Mouse (Mus musculus) heart, embryonic 12.5 days (tissue): ENCODE data around the gene Irx5. TPM values are rescaled to one million over a fixed set of nuclear protein-coding genes. Genes with fewer than 3 reads are reported as not detected.

Experiments
- ATAC-seq: fragments of 200-750 bp; cut with Nextera tagmentation; 2 replicates; pipeline ENCODE4 v1.8.0; 2017; ENCODE audit warnings: moderate TSS enrichment, moderate library complexity; ENCODE audit not compliant: insufficient number of reproducible peaks, low FRiP score
- H3K27ac ChIP-seq: fragments of 300-500 bp; sonication (generic); 2 replicates; pipeline ENCODE4 v1.5.1; 2016; ENCODE audit warnings: mild to moderate bottlenecking, moderate library complexity; ENCODE audit not compliant: poor library complexity, severe bottlenecking
- H3K27me3 ChIP-seq: fragments of 300-500 bp; sonication (generic); replicated peaks from 2 replicates; pipeline ENCODE4 v1.6.1; 2016; ENCODE audit warnings: mild to moderate bottlenecking, moderate library complexity
- H3K36me3 ChIP-seq: fragments of 300-500 bp; sonication (generic); 2 replicates; pipeline ENCODE4 v1.6.1; 2016; ENCODE audit warnings: mild to moderate bottlenecking, moderate library complexity
- H3K4me1 ChIP-seq: fragments of 300-500 bp; sonication (generic); replicated peaks from 2 replicates; pipeline ENCODE4 v1.6.1; 2016; ENCODE audit warnings: mild to moderate bottlenecking
- H3K4me2 ChIP-seq: fragments of 300-500 bp; sonication (generic); 2 replicates; pipeline ENCODE4 v1.6.1; 2016; ENCODE audit warnings: mild to moderate bottlenecking, moderate library complexity
- H3K4me3 ChIP-seq: fragments of 300-500 bp; sonication (generic); 2 replicates; pipeline ENCODE4 v1.5.1; 2016; ENCODE audit warnings: mild to moderate bottlenecking
- H3K9ac ChIP-seq: fragments of 300-500 bp; sonication (generic); 2 replicates; pipeline ENCODE4 v1.6.1; 2016; ENCODE audit warnings: mild to moderate bottlenecking, moderate library complexity
- H3K9me3 ChIP-seq: fragments of 300-500 bp; sonication (generic); replicated peaks from 2 replicates; pipeline ENCODE4 v1.6.1; 2016; ENCODE audit warnings: mild to moderate bottlenecking, moderate library complexity
- whole genome bisulfite sequencing: fragments of 180-500 bp; shearing (Covaris S2); methylation state at CpG from one replicate; pipeline ENCODE4 v1.1.7; 2016; 5-methylcytosine and 5-hydroxymethylcytosine counted together
- polyA plus RNA-seq: library from polyadenylated mRNA; unstranded; fragments of >200 nt; fragmentation: Nextera tagmentation; extraction: Ambion mirVana; gene quantifications from 2 replicates; pipeline ENCODE4 v1.2.1, GENCODE M21; 2016

Irx5 gene
- polyA plus RNA-seq, 1 experiment from 2014 or later: 14.3 TPM

DNA sequence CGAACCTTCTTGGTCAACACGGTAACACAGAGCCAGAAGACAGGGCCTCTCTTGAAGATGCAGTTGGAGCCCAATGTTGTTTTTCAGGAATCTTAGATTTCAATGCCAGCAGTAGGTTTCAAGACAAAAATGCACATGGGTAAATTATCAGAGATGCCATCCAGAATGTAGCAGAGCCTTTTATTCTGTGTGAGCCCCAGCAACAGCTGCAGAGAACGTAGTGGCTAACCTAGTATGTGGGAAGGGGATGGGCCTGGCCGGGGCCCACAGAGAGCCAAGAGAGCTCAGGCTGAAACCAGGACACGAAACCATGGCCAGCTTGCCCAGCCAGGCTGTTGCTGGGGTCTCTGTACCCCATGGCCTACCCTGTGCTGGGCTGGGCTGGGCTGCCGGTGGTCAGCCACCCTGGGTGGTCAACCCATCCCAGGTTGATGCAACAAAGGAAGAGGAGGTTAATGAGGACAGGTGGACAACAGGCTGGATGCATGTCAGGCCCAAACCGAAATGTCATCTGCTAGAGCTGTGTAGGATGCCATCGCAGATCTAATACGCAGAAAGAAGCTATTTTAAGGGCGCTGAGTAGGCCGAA, 7.4 kb upstream of the Irx5 start:
- Histone ChIP-seq H3K9me3 (no peaks in the 10 kb centered on the region), H3K9ac (no peak overlapping the region), H3K27ac (peak overlapping the region; percentile 52; the same call in 1 of the 2 replicates), H3K27me3 (0 out of 2 replicates have a peak, but pooled peaks cover 4% of the 10 kb centered on the region), H3K4me1 (peaks cover 28% of the 10 kb centered on the region), H3K4me2 (peak overlapping the region; percentile 2; the same call in 1 of the 2 replicates), H3K4me3 (no peak overlapping the region), H3K36me3 (no peaks in the 10 kb centered on the region)
- no peak for ATAC-seq
- WGBS: 65% methylated on average over 11 of the region's 11 CpGs

DNA sequence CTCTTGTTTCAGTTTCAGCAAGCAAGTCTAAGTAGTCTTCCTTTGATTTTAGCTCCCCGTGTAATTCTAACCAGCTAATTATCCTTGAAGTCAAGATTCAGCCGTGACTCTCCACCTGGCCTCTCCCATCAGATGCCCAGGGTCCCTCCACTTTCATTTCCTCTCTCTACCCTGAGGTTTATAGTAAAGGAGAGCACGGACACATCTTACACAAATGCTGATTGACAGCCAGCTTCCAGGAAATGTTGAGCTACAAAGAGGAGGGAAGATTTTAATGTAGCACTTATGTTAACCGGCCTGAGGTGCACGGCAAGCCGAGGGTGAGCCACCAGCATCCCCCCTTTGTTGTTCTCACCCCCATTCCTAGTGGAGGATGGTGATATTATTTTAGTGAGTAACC, 4.0 kb upstream of the Irx5 start:
- peak overlapping the region; percentile 52 for H3K4me2 ChIP-seq
- peaks cover 27% of the 10 kb centered on the region for H3K4me1 ChIP-seq
- ATAC-seq: no peak
- H3K4me3 ChIP-seq: peak overlapping the region; percentile 65
- H3K9me3 ChIP-seq: no peaks in the 10 kb centered on the region
- H3K27ac ChIP-seq: no peak overlapping the region
- no peaks in the 10 kb centered on the region for H3K36me3 ChIP-seq
- H3K27me3 ChIP-seq: 0 out of 2 replicates have a peak, but pooled peaks cover 6% of the 10 kb centered on the region
- WGBS: 35% methylated on average over 6 of the region's 6 CpGs
- H3K9ac ChIP-seq: peak overlapping the region; percentile 58

DNA sequence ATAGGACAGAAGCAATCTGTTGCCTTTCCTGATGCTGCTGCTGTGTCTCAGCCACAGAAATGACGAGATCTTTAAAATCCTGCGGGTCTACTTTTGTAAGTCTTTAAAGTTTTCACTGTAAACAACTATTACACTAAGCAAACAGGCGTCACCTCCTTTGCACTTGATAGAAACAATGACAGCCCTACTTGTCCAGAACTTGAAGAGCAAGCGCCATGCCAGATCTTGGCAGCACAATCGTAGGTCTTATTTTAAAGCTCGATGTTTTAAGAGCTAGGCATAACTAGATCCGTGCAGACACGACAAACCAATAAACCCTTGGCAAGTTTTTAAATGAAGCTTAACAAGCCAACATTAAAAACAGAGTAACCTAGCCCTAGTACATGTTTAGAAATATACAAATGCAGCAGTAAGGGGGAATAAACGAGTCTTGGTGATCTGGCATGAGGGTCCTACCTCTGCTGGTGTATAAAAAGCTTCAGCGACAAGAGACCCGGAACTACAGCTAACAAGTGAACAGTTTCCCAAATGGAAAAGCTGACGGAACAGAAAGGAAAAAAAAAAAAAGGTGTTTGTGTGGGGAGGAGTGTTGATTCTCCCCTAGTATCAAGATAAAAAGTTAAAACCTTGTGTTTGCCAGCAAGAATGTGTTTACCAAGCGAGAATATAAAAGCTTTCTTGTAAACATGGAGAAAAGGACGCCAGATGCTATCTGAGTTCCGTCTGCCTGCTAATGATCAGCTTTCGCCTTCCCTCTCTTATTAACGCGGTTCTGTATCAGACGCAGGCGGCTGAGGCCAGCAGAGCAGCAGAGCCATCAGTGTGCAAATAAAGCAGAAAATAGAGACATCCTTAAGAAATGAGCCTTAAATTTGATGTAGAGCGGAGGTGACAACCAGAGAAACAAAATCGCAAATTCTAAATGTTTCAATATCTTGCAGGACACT, 2.6 kb upstream of the Irx5 start:
- Histone ChIP-seq H3K4me1 (peaks cover 28% of the 10 kb centered on the region), H3K9ac (peak overlapping the region; percentile 75), H3K36me3 (no peaks in the 10 kb centered on the region), H3K4me2 (peak overlapping the region; percentile 85), H3K4me3 (peak overlapping the region; percentile 65), H3K27ac (peak overlapping the region; percentile 79), H3K27me3 (peaks cover 6% of the 10 kb centered on the region), H3K9me3 (no peaks in the 10 kb centered on the region)
- ATAC-seq: no peak
- WGBS: 4% methylated on average over 22 of the region's 22 CpGs

DNA sequence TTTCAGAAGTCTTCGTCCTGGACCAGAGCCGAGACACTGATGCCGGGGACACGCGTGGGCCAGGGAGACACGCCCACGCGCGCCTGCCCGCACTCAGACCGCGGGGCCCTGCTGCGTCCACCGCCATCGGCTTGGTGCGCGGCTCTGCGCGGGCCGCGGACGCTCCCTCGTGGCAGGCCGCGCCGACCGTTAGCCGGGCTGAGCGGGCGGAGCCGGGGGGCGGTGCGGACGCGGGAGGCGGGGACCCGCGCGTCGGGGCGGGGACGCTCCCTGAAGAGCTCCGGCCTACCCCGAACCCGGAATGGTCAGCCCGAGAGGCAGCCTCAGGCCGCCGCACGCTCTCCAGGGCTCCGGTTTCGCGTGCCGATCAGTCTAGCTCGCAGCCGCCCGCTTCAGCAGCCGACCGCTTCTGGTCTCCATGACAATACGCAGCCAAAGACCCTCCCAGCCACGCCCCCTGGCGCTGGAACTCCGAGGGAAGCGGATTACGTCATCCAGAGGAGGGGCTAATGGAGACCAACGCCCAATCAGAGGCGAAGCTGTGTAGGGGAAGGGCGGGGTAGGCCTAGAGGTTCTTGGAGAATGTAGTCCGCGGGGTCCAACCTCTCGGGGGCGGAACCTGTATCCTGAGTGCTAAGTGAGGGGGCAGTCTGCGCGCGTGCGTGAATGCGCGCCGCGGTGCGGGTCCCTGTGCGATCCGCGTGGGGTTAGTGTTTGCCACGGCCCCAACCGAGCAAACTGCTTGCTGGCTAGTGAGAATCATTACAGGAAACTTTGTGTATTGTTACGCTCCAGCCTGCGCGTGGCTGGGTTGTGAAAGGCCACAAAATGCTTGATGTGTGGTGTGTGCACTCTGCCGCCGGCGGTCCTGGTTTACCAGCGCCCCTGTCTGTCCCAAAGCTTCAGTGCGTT, 1.5 kb upstream of the Irx5 start:
- under 1% methylated on average over 93 of the region's 93 CpGs for WGBS
- peak; percentile 96 for ATAC-seq
- H3K27me3 ChIP-seq: peaks cover 8% of the 10 kb centered on the region
- peak overlapping the region; percentile 85 for H3K4me2 ChIP-seq
- H3K9ac ChIP-seq: peak overlapping the region; percentile 89
- peaks cover 28% of the 10 kb centered on the region for H3K4me1 ChIP-seq
- no peaks in the 10 kb centered on the region for H3K36me3 ChIP-seq
- H3K27ac ChIP-seq: peak overlapping the region; percentile 93
- H3K9me3 ChIP-seq: no peaks in the 10 kb centered on the region
- H3K4me3 ChIP-seq: peak overlapping the region; percentile 65

DNA sequence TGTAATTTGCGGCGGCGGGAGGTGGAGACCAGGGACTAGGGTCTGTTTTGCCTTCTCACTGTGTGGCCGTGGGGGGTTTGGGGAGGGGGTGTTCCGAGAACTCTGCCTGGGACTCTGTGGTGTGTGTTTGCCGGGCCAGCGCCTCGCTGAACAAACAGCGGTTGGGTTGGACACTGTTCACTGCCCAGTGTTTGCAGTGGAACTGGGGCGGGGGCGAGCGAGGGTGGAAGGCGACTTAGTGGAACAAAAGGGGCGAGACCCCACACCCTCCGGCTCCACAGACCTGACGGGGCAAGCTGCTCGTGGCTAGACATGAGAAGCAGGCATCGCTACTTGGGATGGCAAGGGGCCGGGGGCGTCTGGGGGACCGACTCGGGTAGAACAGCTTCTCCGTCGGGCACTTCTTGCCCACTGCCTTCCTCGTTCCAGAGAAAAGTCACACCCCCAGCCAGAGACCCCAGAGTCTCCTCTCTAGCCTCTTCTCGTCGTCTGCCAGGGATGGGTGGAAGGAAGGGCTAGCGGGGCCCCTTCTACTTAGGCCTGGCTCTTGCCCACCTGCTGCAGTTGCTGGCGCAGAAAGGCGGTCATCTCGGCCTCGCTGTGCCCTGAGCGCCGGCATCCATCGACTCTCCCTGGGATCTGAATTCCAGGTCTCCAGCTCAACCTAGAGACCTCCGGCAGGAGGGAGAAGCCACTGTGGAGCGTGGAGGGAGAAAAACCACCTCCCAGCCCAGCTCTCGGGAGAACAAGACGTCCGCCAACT, 631 bp upstream of the Irx5 start:
- peak overlapping the region; percentile 65 for H3K4me3 ChIP-seq
- WGBS: 1% methylated on average over 40 of the region's 40 CpGs
- H3K4me2 ChIP-seq: peak overlapping the region; percentile 85
- ATAC-seq: no peak
- H3K9me3 ChIP-seq: no peaks in the 10 kb centered on the region
- H3K4me1 ChIP-seq: peaks cover 25% of the 10 kb centered on the region
- peaks cover 13% of the 10 kb centered on the region for H3K27me3 ChIP-seq
- peak overlapping the region; percentile 93 for H3K27ac ChIP-seq
- no peaks in the 10 kb centered on the region for H3K36me3 ChIP-seq
- peak overlapping the region; percentile 89 for H3K9ac ChIP-seq

DNA sequence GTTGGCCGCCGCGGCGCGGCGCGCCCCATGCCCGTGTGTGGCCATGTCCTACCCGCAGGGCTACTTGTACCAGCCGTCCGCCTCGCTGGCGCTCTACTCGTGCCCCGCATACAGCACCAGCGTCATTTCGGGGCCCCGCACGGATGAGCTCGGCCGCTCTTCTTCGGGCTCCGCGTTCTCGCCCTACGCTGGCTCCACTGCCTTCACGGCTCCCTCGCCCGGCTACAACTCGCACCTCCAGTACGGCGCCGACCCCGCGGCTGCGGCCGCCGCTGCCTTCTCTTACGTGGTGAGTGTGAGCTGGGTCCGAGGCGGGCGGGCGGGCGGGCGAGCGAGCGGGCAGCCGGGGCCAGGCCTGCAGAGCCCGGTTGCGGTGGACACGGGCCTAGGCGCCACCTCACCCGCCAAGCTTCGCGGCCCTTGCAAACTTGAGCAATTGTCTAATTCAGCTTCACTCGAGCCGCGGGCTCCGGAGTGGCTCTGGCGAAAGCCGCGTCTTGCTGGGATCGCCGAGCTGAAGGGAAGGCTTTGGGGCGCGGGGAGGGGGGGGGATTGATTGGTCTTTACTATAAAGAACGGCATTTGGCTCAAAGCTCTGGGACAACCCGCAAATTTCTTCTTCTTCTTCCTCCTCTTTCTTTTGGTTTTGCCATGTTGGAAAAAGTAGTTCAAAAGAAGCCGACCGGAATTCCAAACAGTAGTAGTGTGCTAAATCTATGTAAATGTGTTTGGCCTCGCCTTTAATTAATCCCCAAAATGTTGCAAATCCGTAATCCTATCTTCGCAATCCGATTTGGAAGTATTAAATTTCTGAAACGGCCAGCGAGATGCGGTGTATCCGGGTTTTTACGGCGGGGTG, 945 bp downstream of the Irx5 start:
- ATAC-seq: no peak
- under 1% methylated on average over 75 of the region's 80 CpGs for WGBS
- peak overlapping the region; percentile 89 for H3K9ac ChIP-seq

DNA sequence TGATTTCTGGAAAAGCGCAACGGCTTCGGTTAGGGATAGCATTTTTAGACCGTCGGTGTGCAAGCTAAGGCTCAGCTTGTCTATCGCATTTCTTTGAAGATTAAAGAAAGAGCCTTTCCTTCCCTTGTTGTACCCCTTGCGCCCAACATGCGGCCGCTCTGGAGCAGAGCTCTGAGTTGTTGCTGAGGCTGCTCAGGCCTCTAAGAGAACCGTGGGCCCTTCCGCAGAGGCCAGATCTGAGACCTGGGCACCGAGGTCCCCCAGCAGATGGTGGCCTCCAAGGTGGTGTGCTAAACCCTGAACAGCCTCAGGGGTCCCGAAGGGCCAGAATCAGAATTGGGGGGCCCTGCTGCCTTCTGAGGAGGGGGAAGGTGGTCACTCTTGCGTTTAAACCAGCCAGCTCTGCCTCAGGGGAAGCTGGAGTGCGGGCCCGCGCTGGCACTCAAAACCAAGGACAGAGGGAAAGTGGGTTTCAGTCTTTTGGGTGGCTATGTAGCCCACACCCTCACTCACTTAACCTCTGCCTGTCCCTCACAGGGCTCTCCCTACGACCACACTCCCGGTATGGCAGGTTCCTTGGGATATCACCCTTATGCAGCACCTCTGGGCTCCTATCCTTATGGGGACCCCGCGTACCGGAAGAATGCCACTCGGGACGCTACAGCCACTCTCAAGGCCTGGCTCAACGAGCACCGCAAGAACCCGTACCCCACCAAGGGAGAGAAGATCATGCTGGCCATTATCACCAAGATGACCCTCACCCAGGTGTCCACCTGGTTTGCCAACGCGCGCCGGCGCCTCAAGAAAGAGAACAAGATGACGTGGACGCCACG, 1.8 kb downstream of the Irx5 start:
- WGBS: 2% methylated on average over 35 of the region's 35 CpGs
- H3K4me3 ChIP-seq: peak overlapping the region; percentile 65
- peak overlapping the region; percentile 89 for H3K9ac ChIP-seq
- peak overlapping the region; percentile 76 for H3K27ac ChIP-seq
- H3K4me2 ChIP-seq: peak overlapping the region; percentile 85
- ATAC-seq: no peak
- H3K27me3 ChIP-seq: peaks cover 26% of the 10 kb centered on the region
- H3K9me3 ChIP-seq: no peaks in the 10 kb centered on the region
- H3K4me1 ChIP-seq: peaks cover 25% of the 10 kb centered on the region
- no peaks in the 10 kb centered on the region for H3K36me3 ChIP-seq

More for the DNA sequence above, 945 bp downstream of the Irx5 start:
- Histone ChIP-seq H3K4me2 (peak overlapping the region; percentile 85), H3K27ac (peak overlapping the region; percentile 95), H3K27me3 (peaks cover 20% of the 10 kb centered on the region), H3K9me3 (no peaks in the 10 kb centered on the region), H3K4me3 (peak overlapping the region; percentile 65), H3K36me3 (no peaks in the 10 kb centered on the region), H3K4me1 (peaks cover 24% of the 10 kb centered on the region)

DNA sequence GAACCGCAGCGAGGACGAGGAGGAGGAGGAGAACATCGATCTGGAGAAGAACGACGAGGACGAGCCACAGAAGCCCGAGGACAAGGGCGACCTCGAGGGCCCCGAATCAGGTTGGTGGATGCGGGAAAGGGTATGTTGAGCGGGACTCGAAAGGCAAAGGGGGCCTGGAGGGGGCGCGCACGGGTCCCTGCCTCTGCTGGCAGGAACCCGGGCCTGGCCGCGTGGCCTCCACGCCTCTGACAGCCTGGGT, 2.3 kb downstream of the Irx5 start:
- peak overlapping the region; percentile 76 for H3K27ac ChIP-seq
- peak overlapping the region; percentile 85 for H3K4me2 ChIP-seq
- peak overlapping the region; percentile 89 for H3K9ac ChIP-seq
- peaks cover 32% of the 10 kb centered on the region for H3K27me3 ChIP-seq
- under 1% methylated on average over 21 of the region's 21 CpGs for WGBS
- H3K36me3 ChIP-seq: no peaks in the 10 kb centered on the region
- no peak for ATAC-seq
- H3K9me3 ChIP-seq: no peaks in the 10 kb centered on the region
- H3K4me3 ChIP-seq: peak overlapping the region; percentile 65
- H3K4me1 ChIP-seq: peaks cover 30% of the 10 kb centered on the region

DNA sequence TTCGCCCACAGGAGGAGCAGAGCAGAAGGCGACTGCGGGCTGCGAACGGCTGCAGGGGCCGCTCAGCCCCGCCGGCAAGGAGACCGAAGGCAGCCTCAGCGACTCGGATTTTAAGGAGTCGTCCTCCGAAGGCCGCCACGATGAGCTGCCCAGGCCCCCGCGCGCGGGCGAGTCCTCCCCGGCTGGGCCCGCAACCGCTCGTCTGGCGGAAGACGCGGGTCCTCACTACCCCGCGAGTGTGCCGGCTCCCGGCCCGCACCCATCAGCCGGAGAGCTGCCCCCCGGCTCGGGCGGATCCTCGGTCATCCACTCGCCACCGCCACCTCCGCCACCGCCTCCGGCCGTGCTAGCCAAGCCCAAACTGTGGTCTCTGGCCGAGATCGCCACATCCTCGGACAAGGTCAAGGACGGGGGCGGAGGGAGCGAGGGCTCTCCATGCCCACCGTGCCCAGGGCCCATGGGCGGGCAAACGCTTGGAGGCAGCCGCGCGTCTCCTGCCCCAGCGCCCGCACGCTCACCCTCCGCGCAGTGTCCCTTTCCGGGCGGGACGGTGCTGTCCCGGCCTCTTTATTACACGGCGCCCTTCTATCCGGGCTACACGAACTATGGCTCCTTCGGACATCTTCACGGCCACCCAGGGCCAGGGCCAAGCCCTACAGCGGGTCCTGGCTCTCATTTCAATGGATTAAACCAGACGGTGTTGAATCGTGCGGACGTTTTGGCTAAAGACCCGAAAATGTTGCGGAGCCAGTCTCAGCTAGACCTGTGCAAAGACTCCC, 2.8 kb downstream of the Irx5 start:
- Histone ChIP-seq H3K4me2 (peak overlapping the region; percentile 85), H3K9me3 (no peaks in the 10 kb centered on the region), H3K4me1 (peaks cover 34% of the 10 kb centered on the region), H3K9ac (peak overlapping the region; percentile 89), H3K27me3 (peaks cover 36% of the 10 kb centered on the region), H3K27ac (peak overlapping the region; percentile 76), H3K4me3 (peak overlapping the region; percentile 65), H3K36me3 (no peaks in the 10 kb centered on the region)
- no peak for ATAC-seq
- WGBS: 3% methylated on average over 76 of the region's 77 CpGs
